In the genomic region with DNA sequence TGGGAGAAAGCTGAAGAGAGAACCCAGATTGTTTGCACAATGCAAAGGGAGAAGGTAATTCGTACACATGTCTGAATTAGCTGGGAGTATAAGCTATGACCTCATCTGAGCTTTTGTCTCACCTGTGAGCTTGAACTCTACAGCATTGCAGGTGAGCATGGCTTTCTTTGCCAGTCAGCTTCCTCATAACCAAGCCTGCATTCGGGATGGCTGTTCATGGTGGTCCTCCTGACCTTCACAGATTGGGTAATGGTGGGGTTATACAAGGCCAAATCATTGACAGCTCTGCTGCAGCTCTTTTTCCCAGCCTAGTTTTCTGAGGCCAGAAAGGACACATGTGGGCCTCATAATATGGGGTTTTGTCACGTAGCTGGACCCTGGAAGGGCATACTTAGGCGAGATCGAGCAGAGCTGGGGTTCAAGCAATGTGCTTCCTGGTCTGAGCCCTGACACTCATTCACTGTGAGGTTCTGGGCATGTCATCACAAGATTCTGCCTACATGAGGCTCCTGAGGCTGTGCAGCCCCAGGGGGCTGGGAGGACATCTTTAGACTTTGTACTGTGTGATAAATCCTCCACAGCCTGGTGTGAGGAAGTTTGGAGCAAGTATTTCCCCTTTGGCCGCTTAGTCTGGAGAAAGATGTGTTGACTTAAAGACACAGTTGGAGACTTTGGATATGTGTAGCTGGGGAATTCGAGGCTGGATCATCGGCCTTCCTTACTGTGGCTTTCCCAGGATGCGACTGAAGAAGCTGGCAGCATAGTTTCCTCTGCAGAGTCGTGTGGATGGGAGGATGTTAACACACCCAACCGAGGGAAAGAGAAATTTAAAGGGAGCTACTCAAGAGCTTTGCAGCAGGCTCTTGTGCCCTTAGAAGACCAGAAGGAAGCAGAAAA, we compare ENCODE assay signal across 9 mouse cellular contexts. TPM values are rescaled to one million over a fixed set of nuclear protein-coding genes. Genes with fewer than 3 reads are reported as not detected.
DNase-seq lines count a peak whose midpoint lies in the region; ATAC-seq and TF ChIP-seq lines count a peak whose summit lies in the region.
"Had no signal": no experiment of that assay in that cellular context is flagged by ENCODE, and none has a peak within 500 bp of the region (broad histone marks: within the 10 kb centered on the region; RNA-seq: fewer than 3 reads in every experiment).

No protein-coding gene starts in this region.

- H3K9me3 ChIP-seq in hindbrain, embryonic 13.5 days: no peaks in the 10 kb centered on the region
- H3K9me3 ChIP-seq in hindbrain, embryonic 10.5 days: no peaks in the 10 kb centered on the region
- H3K9me3 ChIP-seq in hindbrain, embryonic 16.5 days (ENCODE audit: control insufficient read depth, low read length): no peaks in the 10 kb centered on the region
- H3K9me3 ChIP-seq: midbrain, embryonic 12.5 days had no signal

- 71% methylated on average over 11 of the region's 11 CpGs for WGBS in hindbrain, embryonic 13.5 days
- WGBS in hindbrain, embryonic 10.5 days: 73% methylated on average over 11 of the region's 11 CpGs
- WGBS in hindbrain, embryonic 16.5 days: 60% methylated on average over 11 of the region's 11 CpGs

- no peak for DNase-seq in hindbrain, embryonic 10.5 days (ENCODE audit: low spot score)
- no peak for DNase-seq in testis, postnatal 10 days (ENCODE audit: low spot score)
- no peak for DNase-seq in natural killer cell, adult 2 months (ENCODE audit: low spot score in 2 of 2)
- DNase-seq in left cerebral cortex, adult 2 months (ENCODE audit: extremely low spot score in 1 of 2, low spot score in 2 of 2): no peak

- no peak overlapping the region for H3K4me3 ChIP-seq in hindbrain, embryonic 13.5 days
- H3K4me3 ChIP-seq in hindbrain, embryonic 10.5 days: no peak overlapping the region
- no peak overlapping the region for H3K4me3 ChIP-seq in testis, adult 2 months (ENCODE audit: control insufficient read depth, low read depth, low read length)
- no peak overlapping the region for H3K4me3 ChIP-seq in hindbrain, embryonic 16.5 days (ENCODE audit: low read length)
- H3K4me3 ChIP-seq in left cerebral cortex, adult 2 months: no peak overlapping the region
- H3K4me3 ChIP-seq: midbrain, embryonic 12.5 days had no signal

- no peaks in the 10 kb centered on the region for H3K36me3 ChIP-seq in hindbrain, embryonic 13.5 days
- H3K36me3 ChIP-seq in hindbrain, embryonic 10.5 days: no peaks in the 10 kb centered on the region
- H3K36me3 ChIP-seq in testis, adult 2 months (ENCODE audit: control insufficient read depth, insufficient read depth, low read length): no peaks in the 10 kb centered on the region
- no peaks in the 10 kb centered on the region for H3K36me3 ChIP-seq in hindbrain, embryonic 16.5 days (ENCODE audit: control insufficient read depth, insufficient read depth, low read length)
- H3K36me3 ChIP-seq: midbrain, embryonic 12.5 days had no signal

- no peak for ATAC-seq in hindbrain, embryonic 13.5 days (ENCODE audit: low FRiP score)
- ATAC-seq in hindbrain, embryonic 16.5 days: peak; percentile 19; the same call in 1 of the 2 replicates
- ATAC-seq in monocyte, adult 5-6 weeks (replicated peaks; ENCODE audit: insufficient number of reproducible peaks, low FRiP score, low TSS enrichment, poor library complexity, severe bottlenecking): no peak

- peak overlapping the region; percentile 40; the same call in 1 of the 2 replicates for H3K27ac ChIP-seq in hindbrain, embryonic 13.5 days
- no peak overlapping the region for H3K27ac ChIP-seq in hindbrain, embryonic 10.5 days
- H3K27ac ChIP-seq in testis, adult 2 months (ENCODE audit: control insufficient read depth, insufficient read depth, low read depth, low read length): peak overlapping the region; percentile 45; the same call in 1 of the 2 replicates
- H3K27ac ChIP-seq in hindbrain, embryonic 16.5 days (ENCODE audit: low read depth, low read length): 0 out of 2 replicates have a peak overlapping the region, but pooled peaks have one; percentile 3
- no peak overlapping the region for H3K27ac ChIP-seq in left cerebral cortex, adult 2 months
- H3K27ac ChIP-seq: midbrain, embryonic 12.5 days had no signal

- no peak overlapping the region for H3K4me2 ChIP-seq in hindbrain, embryonic 13.5 days
- no peak overlapping the region for H3K4me2 ChIP-seq in hindbrain, embryonic 16.5 days (ENCODE audit: low read length)
- H3K4me2 ChIP-seq: midbrain, embryonic 12.5 days had no signal

- peaks cover 23% of the 10 kb centered on the region for H3K4me1 ChIP-seq in hindbrain, embryonic 13.5 days (replicated peaks)
- peaks cover 5% of the 10 kb centered on the region for H3K4me1 ChIP-seq in hindbrain, embryonic 10.5 days (replicated peaks)
- peaks cover 6% of the 10 kb centered on the region for H3K4me1 ChIP-seq in testis, adult 2 months (ENCODE audit: control insufficient read depth, insufficient read depth, low read length)
- no peaks in the 10 kb centered on the region; the same call in 1 of the 2 replicates for H3K4me1 ChIP-seq in hindbrain, embryonic 16.5 days (ENCODE audit: control insufficient read depth, insufficient read depth, low read depth, low read length)

- no peak for TF ChIP-seq POLR2A in testis, adult 2 months (IDR thresholded peaks at IDR 0.05; ENCODE audit: control insufficient read depth, low read depth, low read length)

- H3K9ac ChIP-seq in hindbrain, embryonic 13.5 days: no peak overlapping the region
- H3K9ac ChIP-seq in hindbrain, embryonic 16.5 days (ENCODE audit: low read depth, low read length): no peak overlapping the region
- H3K9ac ChIP-seq: midbrain, embryonic 12.5 days had no signal

- intact Hi-C loops in left cerebral cortex, adult 2 months (cut with DNase I): no loop called here

- TF ChIP-seq CTCF in testis, adult 2 months (IDR thresholded peaks at IDR 0.05; ENCODE audit: control insufficient read depth, insufficient read depth, insufficient replicate concordance, low read depth, low read length): no peak
- TF ChIP-seq CTCF in left cerebral cortex, adult 2 months (IDR thresholded peaks at IDR 0.05): no peak

- H3K27me3 ChIP-seq in hindbrain, embryonic 13.5 days: no peaks in the 10 kb centered on the region
- no peaks in the 10 kb centered on the region for H3K27me3 ChIP-seq in hindbrain, embryonic 10.5 days (ENCODE audit: insufficient read depth, poor library complexity, severe bottlenecking)
- no peaks in the 10 kb centered on the region for H3K27me3 ChIP-seq in testis, adult 2 months (ENCODE audit: control insufficient read depth, insufficient read depth, low read length)
- no peaks in the 10 kb centered on the region for H3K27me3 ChIP-seq in hindbrain, embryonic 16.5 days (replicated peaks; ENCODE audit: control insufficient read depth, insufficient read depth, low read length)
- H3K27me3 ChIP-seq: midbrain, embryonic 12.5 days had no signal

RNA-seq across cellular contexts. Expression of a gene that starts 2.3 kb away (rescaled TPM):
- 2.4 TPM in 2 replicates for polyA plus RNA-seq in hindbrain, embryonic 13.5 days (2015; fragmentation: Nextera tagmentation; extraction: Ambion mirVana)
- 0.12 and 1.2 TPM in 2 replicates for polyA plus RNA-seq in hindbrain, embryonic 10.5 days (2016; fragmentation: Nextera tagmentation; extraction: Ambion mirVana)
- polyA plus RNA-seq in testis, adult 2 months (2012; rRNA removed): 0.96 and 1.1 TPM in 2 replicates
- polyA plus RNA-seq in hindbrain, embryonic 16.5 days (2015; fragmentation: Nextera tagmentation; extraction: Ambion mirVana): 1.8 and 1.9 TPM in 2 replicates
- total RNA-seq in left cerebral cortex, adult 2 months (2021): 1 to 10 TPM in 1 of 2 experiments, under 1 TPM in 1; 0.84 to 1.4 TPM
- total RNA-seq in monocyte, adult 5-6 weeks (2017): 0.43 TPM in 1 of 3 replicates, not detected in the others

Comparison
In these comparisons a context has a peak if more than half of its experiments do, and no peak if none do; other contexts are left out.
1. H3K27ac ChIP-seq: peak in hindbrain, embryonic 13.5 days (single experiment), testis, adult 2 months (single experiment) and hindbrain, embryonic 16.5 days (single experiment); none in hindbrain, embryonic 10.5 days (single experiment) and left cerebral cortex, adult 2 months (single experiment).